Mouse (Mus musculus): ENCODE measurements at regions not wholly inside any gene's neighbourhood (a gene's known extent, or its start where the extent isn't known, plus 50 kb on each side); places are given as distances from the start of the nearest gene placed in this dataset.
A peak's percentile ranks its signal among the peaks of the same experiment; 100 is the strongest.

- no peaks in the 10 kb centered on the region for H3K9me3 ChIP-seq (ENCODE audit: control insufficient read depth, low read length)
- H3K36me3 ChIP-seq (ENCODE audit: control insufficient read depth, insufficient read depth, low read length) = no peaks in the 10 kb centered on the region
- WGBS = 85% methylated on average over 8 of the region's 8 CpGs
- no peaks in the 10 kb centered on the region for H3K27me3 ChIP-seq (replicated peaks; ENCODE audit: control insufficient read depth, insufficient read depth, low read length)
- no peaks in the 10 kb centered on the region for H3K4me1 ChIP-seq (ENCODE audit: control insufficient read depth, insufficient read depth, low read length)
- H3K4me3 ChIP-seq (ENCODE audit: low read depth, low read length) = no peak overlapping the region
- no peak overlapping the region for H3K27ac ChIP-seq (replicated peaks; ENCODE audit: low read depth, low read length)
- ATAC-seq (ENCODE audit: low read depth) (no peak), DNase-seq (ENCODE audit: low spot score) (no peak)
- no peak overlapping the region for H3K4me2 ChIP-seq (ENCODE audit: low read depth, low read length)
- H3K9ac ChIP-seq (ENCODE audit: low read depth, low read length) = no peak overlapping the region
These were observed 629.3 kb downstream of the Lmo4 start for GRCm38 (mm10) chr3:143575737-143576136.

DNA sequence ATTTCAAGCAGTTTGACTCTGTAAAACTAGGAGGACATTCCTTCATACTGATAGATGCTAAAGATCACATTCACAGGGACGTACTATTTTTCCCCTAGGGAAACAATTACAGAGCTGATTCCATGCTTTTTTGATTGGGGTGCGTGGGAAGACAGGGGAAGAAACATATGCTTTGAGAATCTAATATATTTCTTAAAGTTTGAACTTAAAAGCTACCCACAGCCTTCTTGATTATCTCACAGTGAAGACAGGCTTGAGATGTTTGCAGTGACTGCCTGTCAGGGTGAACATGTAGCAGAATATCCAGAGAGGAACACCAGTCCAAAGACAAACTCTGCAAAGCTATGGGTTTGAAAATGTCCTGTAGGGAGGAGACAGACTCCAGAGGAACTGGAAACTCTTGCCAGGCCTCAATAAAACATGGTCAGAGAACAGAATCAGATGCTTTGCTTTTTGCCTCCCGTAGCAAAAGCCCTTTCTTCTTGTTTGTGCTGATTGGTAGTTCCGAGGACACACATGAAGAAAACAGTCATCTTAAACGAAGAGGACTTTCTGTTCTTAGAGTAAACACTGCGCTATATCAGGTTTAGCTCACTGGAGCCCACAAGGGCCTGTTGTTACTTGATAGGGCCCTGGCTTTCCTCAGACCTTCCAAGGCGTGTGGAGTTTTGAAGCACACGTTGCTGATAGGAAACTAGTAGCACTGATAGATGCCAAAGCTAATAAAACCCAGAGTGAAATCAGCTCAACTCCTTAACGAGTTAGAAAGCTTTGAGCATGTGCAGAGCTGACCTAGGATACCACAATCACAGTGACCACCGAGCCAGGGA, 630.8 kb downstream of the Lmo4 start:
- 40% methylated on average over 10 of the region's 10 CpGs for WGBS
- no peaks in the 10 kb centered on the region for H3K36me3 ChIP-seq (ENCODE audit: control insufficient read depth, insufficient read depth, low read length)
- no peak overlapping the region for H3K4me2 ChIP-seq (ENCODE audit: low read depth, low read length)
- peak; percentile 65 for DNase-seq (ENCODE audit: low spot score)
- no peak overlapping the region for H3K4me3 ChIP-seq (ENCODE audit: low read depth, low read length)
- H3K9me3 ChIP-seq (ENCODE audit: control insufficient read depth, low read length) = no peaks in the 10 kb centered on the region
- no peaks in the 10 kb centered on the region for H3K4me1 ChIP-seq (ENCODE audit: control insufficient read depth, insufficient read depth, low read length)
- H3K27ac ChIP-seq (replicated peaks; ENCODE audit: low read depth, low read length) = no peak overlapping the region
- no peak overlapping the region for H3K9ac ChIP-seq (ENCODE audit: low read depth, low read length)
- ATAC-seq (ENCODE audit: low read depth) = peak; percentile 55; the same call in 1 of the 2 replicates
- H3K27me3 ChIP-seq (replicated peaks; ENCODE audit: control insufficient read depth, insufficient read depth, low read length) = no peaks in the 10 kb centered on the region

- Histone ChIP-seq H3K9me3 (ENCODE audit: control insufficient read depth, low read length) (no peaks in the 10 kb centered on the region), H3K27me3 (replicated peaks; ENCODE audit: control insufficient read depth, insufficient read depth, low read length) (no peaks in the 10 kb centered on the region), H3K4me1 (ENCODE audit: control insufficient read depth, insufficient read depth, low read length) (no peaks in the 10 kb centered on the region), H3K4me3 (ENCODE audit: low read depth, low read length) (no peak overlapping the region), H3K27ac (replicated peaks; ENCODE audit: low read depth, low read length) (no peak overlapping the region), H3K36me3 (ENCODE audit: control insufficient read depth, insufficient read depth, low read length) (no peaks in the 10 kb centered on the region), H3K4me2 (ENCODE audit: low read depth, low read length) (no peak overlapping the region), H3K9ac (ENCODE audit: low read depth, low read length) (no peak overlapping the region)
- ATAC-seq (ENCODE audit: low read depth) (no peak), DNase-seq (ENCODE audit: low spot score) (no peak)
- 64% methylated on average over 6 of the region's 6 CpGs for WGBS
These were observed 635.1 kb downstream of the Lmo4 start for GRCm38 (mm10) chr3:143569930-143570329.

- WGBS = 85% methylated on average over 4 of the region's 4 CpGs
- H3K27me3 ChIP-seq (replicated peaks; ENCODE audit: control insufficient read depth, insufficient read depth, low read length) = no peaks in the 10 kb centered on the region
- H3K36me3 ChIP-seq (ENCODE audit: control insufficient read depth, insufficient read depth, low read length) = no peaks in the 10 kb centered on the region
- H3K4me2 ChIP-seq (ENCODE audit: low read depth, low read length) = no peak overlapping the region
- no peak for ATAC-seq (ENCODE audit: low read depth)
- no peaks in the 10 kb centered on the region for H3K9me3 ChIP-seq (ENCODE audit: control insufficient read depth, low read length)
- H3K4me1 ChIP-seq (ENCODE audit: control insufficient read depth, insufficient read depth, low read length) = no peaks in the 10 kb centered on the region
- no peak overlapping the region for H3K27ac ChIP-seq (replicated peaks; ENCODE audit: low read depth, low read length)
- H3K4me3 ChIP-seq (ENCODE audit: low read depth, low read length) = no peak overlapping the region
- H3K9ac ChIP-seq (ENCODE audit: low read depth, low read length) = no peak overlapping the region
- DNase-seq (ENCODE audit: low spot score) = no peak
These were observed 640.0 kb downstream of the Lmo4 start for GRCm38 (mm10) chr3:143565067-143565466.

- no peak overlapping the region for H3K27ac ChIP-seq (replicated peaks; ENCODE audit: low read depth, low read length)
- DNase-seq (ENCODE audit: low spot score) = peak; percentile 71
These were observed 661.0 kb upstream of the Pkn2 start for GRCm38 (mm10) chr3:143542811-143543210.

GRCm38 (mm10) chr3:143527982-143528381, 646.2 kb upstream of the Pkn2 start:
- Histone ChIP-seq H3K36me3 (ENCODE audit: control insufficient read depth, insufficient read depth, low read length) (no peaks in the 10 kb centered on the region), H3K9ac (ENCODE audit: low read depth, low read length) (no peak overlapping the region), H3K4me3 (ENCODE audit: low read depth, low read length) (no peak overlapping the region), H3K9me3 (ENCODE audit: control insufficient read depth, low read length) (no peaks in the 10 kb centered on the region), H3K4me2 (ENCODE audit: low read depth, low read length) (no peak overlapping the region), H3K27me3 (replicated peaks; ENCODE audit: control insufficient read depth, insufficient read depth, low read length) (no peaks in the 10 kb centered on the region), H3K27ac (replicated peaks; ENCODE audit: low read depth, low read length) (no peak overlapping the region), H3K4me1 (ENCODE audit: control insufficient read depth, insufficient read depth, low read length) (no peaks in the 10 kb centered on the region)
- 58% methylated on average over 4 of the region's 4 CpGs for WGBS
- DNase-seq (ENCODE audit: low spot score) (no peak), ATAC-seq (ENCODE audit: low read depth) (no peak)

More at GRCm38 (mm10) chr3:143542811-143543210, 661.0 kb upstream of the Pkn2 start:
- Histone ChIP-seq H3K4me1 (ENCODE audit: control insufficient read depth, insufficient read depth, low read length) (peaks cover 4% of the 10 kb centered on the region; the same call in 1 of the 2 replicates), H3K4me2 (ENCODE audit: low read depth, low read length) (no peak overlapping the region), H3K9me3 (ENCODE audit: control insufficient read depth, low read length) (no peaks in the 10 kb centered on the region), H3K27me3 (replicated peaks; ENCODE audit: control insufficient read depth, insufficient read depth, low read length) (no peaks in the 10 kb centered on the region), H3K36me3 (ENCODE audit: control insufficient read depth, insufficient read depth, low read length) (no peaks in the 10 kb centered on the region), H3K9ac (ENCODE audit: low read depth, low read length) (no peak overlapping the region), H3K4me3 (ENCODE audit: low read depth, low read length) (no peak overlapping the region)
- 33% methylated on average over 3 of the region's 3 CpGs for WGBS
- no peak for ATAC-seq (ENCODE audit: low read depth)

DNA sequence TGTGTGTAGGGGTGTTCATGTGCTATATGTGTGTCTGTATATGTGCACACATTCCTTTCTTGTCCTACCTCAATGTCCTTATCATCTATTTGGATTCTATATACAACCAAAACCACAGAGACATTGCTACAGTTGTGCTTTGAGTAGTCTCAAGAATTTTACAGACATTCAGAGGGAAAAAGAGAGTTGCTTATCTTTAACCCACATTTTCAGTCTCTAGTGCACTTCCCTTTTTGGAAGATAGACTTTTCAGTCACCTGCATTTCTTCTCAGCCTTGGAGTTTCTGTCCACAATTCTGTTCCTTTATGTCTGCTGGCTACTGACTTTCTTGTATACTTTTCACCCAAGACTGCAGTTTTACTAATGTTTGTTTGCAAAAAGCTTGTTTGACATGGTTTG, 645.5 kb upstream of the Pkn2 start:
- H3K4me3 ChIP-seq (ENCODE audit: low read depth, low read length) = no peak overlapping the region
- DNase-seq (ENCODE audit: low spot score) (no peak), ATAC-seq (ENCODE audit: low read depth) (no peak)
- H3K27me3 ChIP-seq (replicated peaks; ENCODE audit: control insufficient read depth, insufficient read depth, low read length) = no peaks in the 10 kb centered on the region
- H3K9me3 ChIP-seq (ENCODE audit: control insufficient read depth, low read length) = no peaks in the 10 kb centered on the region
- H3K36me3 ChIP-seq (ENCODE audit: control insufficient read depth, insufficient read depth, low read length) = no peaks in the 10 kb centered on the region
- H3K9ac ChIP-seq (ENCODE audit: low read depth, low read length) = no peak overlapping the region
- no peaks in the 10 kb centered on the region for H3K4me1 ChIP-seq (ENCODE audit: control insufficient read depth, insufficient read depth, low read length)
- no peak overlapping the region for H3K27ac ChIP-seq (replicated peaks; ENCODE audit: low read depth, low read length)
- no peak overlapping the region for H3K4me2 ChIP-seq (ENCODE audit: low read depth, low read length)

GRCm38 (mm10) chr3:143512517-143513249, 630.9 kb upstream of the Pkn2 start:
- WGBS = 70% methylated on average over 6 of the region's 6 CpGs
- H3K4me1 ChIP-seq (ENCODE audit: control insufficient read depth, insufficient read depth, low read length) = no peaks in the 10 kb centered on the region
- no peak overlapping the region for H3K27ac ChIP-seq (replicated peaks; ENCODE audit: low read depth, low read length)
- H3K27me3 ChIP-seq (replicated peaks; ENCODE audit: control insufficient read depth, insufficient read depth, low read length) = no peaks in the 10 kb centered on the region
- DNase-seq (ENCODE audit: low spot score) = no peak
- no peak for ATAC-seq (ENCODE audit: low read depth)
- H3K4me3 ChIP-seq (ENCODE audit: low read depth, low read length) = no peak overlapping the region
- H3K36me3 ChIP-seq (ENCODE audit: control insufficient read depth, insufficient read depth, low read length) = no peaks in the 10 kb centered on the region
- H3K4me2 ChIP-seq (ENCODE audit: low read depth, low read length) = no peak overlapping the region
- H3K9me3 ChIP-seq (ENCODE audit: control insufficient read depth, low read length) = no peaks in the 10 kb centered on the region
- no peak overlapping the region for H3K9ac ChIP-seq (ENCODE audit: low read depth, low read length)

Data from embryonic facial prominence, embryonic 14.5 days (tissue).